Mouse (Mus musculus): ENCODE measurements around the gene Ppp1ca. TPM values are rescaled to one million over a fixed set of nuclear protein-coding genes. Genes with fewer than 3 reads are reported as not detected.

Ppp1ca gene
- polyA plus RNA-seq, 1 experiment: 609 TPM

GRCm38 (mm10) chr19:4193129-4193528, 1.3 kb downstream of the Ppp1ca start:
- TF ChIP-seq GATA1 (IDR thresholded peaks at IDR 0.05; ENCODE audit: low read length): no peak

GRCm38 (mm10) chr19:4194021-4194724, 2.3 kb downstream of the Ppp1ca start:
- TF ChIP-seq GATA1 (IDR thresholded peaks at IDR 0.05; ENCODE audit: low read length): no peak

- no peak for TF ChIP-seq GATA1 (IDR thresholded peaks at IDR 0.05; ENCODE audit: low read length)
Measured at GRCm38 (mm10) chr19:4194776-4195650, 3.1 kb downstream of the Ppp1ca start.

- TF ChIP-seq GATA1 (IDR thresholded peaks at IDR 0.05; ENCODE audit: low read length): no peak
Measured at GRCm38 (mm10) chr19:4196048-4196447, 4.2 kb downstream of the Ppp1ca start.

GRCm38 (mm10) chr19:4196548-4196947, 4.7 kb downstream of the Ppp1ca start:
- TF ChIP-seq GATA1 (IDR thresholded peaks at IDR 0.05; ENCODE audit: low read length): no peak

GRCm38 (mm10) chr19:4197180-4197579, 5.3 kb downstream of the Ppp1ca start:
- TF ChIP-seq GATA1 (IDR thresholded peaks at IDR 0.05; ENCODE audit: low read length): no peak

GRCm38 (mm10) chr19:4201291-4201909, 9.5 kb downstream of the Ppp1ca start, which contains the start of gene Rad9a:
TSS of gene Rad9a (minus strand) at chr19:4201662.
- TF ChIP-seq GATA1 (IDR thresholded peaks at IDR 0.05; ENCODE audit: low read length): no peak

- no peak for TF ChIP-seq GATA1 (IDR thresholded peaks at IDR 0.05; ENCODE audit: low read length)
Measured at GRCm38 (mm10) chr19:4202149-4202548, 10.3 kb downstream of the Ppp1ca start.

- TF ChIP-seq GATA1 (IDR thresholded peaks at IDR 0.05; ENCODE audit: low read length): no peak
Measured at GRCm38 (mm10) chr19:4203148-4203547, 11.3 kb downstream of the Ppp1ca start.

- no peak for TF ChIP-seq GATA1 (IDR thresholded peaks at IDR 0.05; ENCODE audit: low read length)
Measured at GRCm38 (mm10) chr19:4203604-4204326, 11.9 kb downstream of the Ppp1ca start.

GRCm38 (mm10) chr19:4204889-4205288, 13.0 kb downstream of the Ppp1ca start:
- TF ChIP-seq GATA1 (IDR thresholded peaks at IDR 0.05; ENCODE audit: low read length): no peak

- no peak for TF ChIP-seq GATA1 (IDR thresholded peaks at IDR 0.05; ENCODE audit: low read length)
Measured at GRCm38 (mm10) chr19:4206971-4207370, 15.1 kb downstream of the Ppp1ca start.

- TF ChIP-seq GATA1 (IDR thresholded peaks at IDR 0.05; ENCODE audit: low read length): no peak
Measured at GRCm38 (mm10) chr19:4208563-4208962, 16.7 kb downstream of the Ppp1ca start.

GRCm38 (mm10) chr19:4211891-4212588, 20.2 kb downstream of the Ppp1ca start:
- no peak for TF ChIP-seq GATA1 (IDR thresholded peaks at IDR 0.05; ENCODE audit: low read length)

- no peak for TF ChIP-seq GATA1 (IDR thresholded peaks at IDR 0.05; ENCODE audit: low read length)
Measured at GRCm38 (mm10) chr19:4213524-4213974, 21.7 kb downstream of the Ppp1ca start.

All from G1E-ER4 (cell line).